Mouse (Mus musculus) neural tube, embryonic 13.5 days (tissue): ENCODE data around the gene Med9. TPM values are rescaled to one million over a fixed set of nuclear protein-coding genes. Genes with fewer than 3 reads are reported as not detected.

Experiments used
- ATAC-seq: fragments of 200-750 bp; cut with Nextera tagmentation; 2 replicates; pipeline ENCODE4 v1.8.0; 2017; ENCODE audit warnings: low read depth, mild to moderate bottlenecking, moderate TSS enrichment, moderate library complexity
- H3K27ac ChIP-seq: fragments of 300-500 bp; sonication (generic); replicated peaks from 2 replicates; pipeline ENCODE4 v1.5.1; 2015; ENCODE audit warnings: moderate library complexity, mild to moderate bottlenecking, inconsistent platforms
- H3K27me3 ChIP-seq: fragments of 300-500 bp; sonication (generic); 2 replicates; pipeline ENCODE4 v1.6.1; 2015; ENCODE audit warnings: mild to moderate bottlenecking, inconsistent platforms
- H3K36me3 ChIP-seq: fragments of 300-500 bp; sonication (generic); 2 replicates; pipeline ENCODE4 v1.6.1; 2015; ENCODE audit warnings: mild to moderate bottlenecking, inconsistent platforms
- H3K4me1 ChIP-seq: fragments of 300-500 bp; sonication (generic); replicated peaks from 2 replicates; pipeline ENCODE4 v1.6.1; 2015; ENCODE audit warnings: inconsistent platforms
- H3K4me2 ChIP-seq: fragments of 300-500 bp; sonication (generic); 2 replicates; pipeline ENCODE4 v1.6.1; 2015; ENCODE audit warnings: inconsistent platforms, mild to moderate bottlenecking, moderate library complexity
- H3K4me3 ChIP-seq: fragments of 300-500 bp; sonication (generic); 2 replicates; pipeline ENCODE4 v1.5.1; 2015; ENCODE audit warnings: mild to moderate bottlenecking, inconsistent platforms
- H3K9ac ChIP-seq: fragments of 300-500 bp; sonication (generic); 2 replicates; pipeline ENCODE4 v1.6.1; 2015; ENCODE audit warnings: moderate library complexity, mild to moderate bottlenecking, inconsistent platforms
- H3K9me3 ChIP-seq: fragments of 300-500 bp; sonication (generic); 2 replicates; pipeline ENCODE4 v1.6.1; 2016; ENCODE audit warnings: inconsistent platforms
- WGBS: fragments of 180-500 bp; shearing (Covaris S2); methylation state at CpG from one replicate; pipeline ENCODE4 v1.1.7; 2015; 5-methylcytosine and 5-hydroxymethylcytosine counted together
- polyA plus RNA-seq: library from polyadenylated mRNA; unstranded; fragments of >200 nt; fragmentation: Nextera tagmentation; extraction: Ambion mirVana; gene quantifications from 2 replicates; pipeline ENCODE4 v1.2.1, GENCODE M21; 2015

Gene Med9
- polyA plus RNA-seq, 1 experiment from 2014 or later: 36.2 TPM

DNA sequence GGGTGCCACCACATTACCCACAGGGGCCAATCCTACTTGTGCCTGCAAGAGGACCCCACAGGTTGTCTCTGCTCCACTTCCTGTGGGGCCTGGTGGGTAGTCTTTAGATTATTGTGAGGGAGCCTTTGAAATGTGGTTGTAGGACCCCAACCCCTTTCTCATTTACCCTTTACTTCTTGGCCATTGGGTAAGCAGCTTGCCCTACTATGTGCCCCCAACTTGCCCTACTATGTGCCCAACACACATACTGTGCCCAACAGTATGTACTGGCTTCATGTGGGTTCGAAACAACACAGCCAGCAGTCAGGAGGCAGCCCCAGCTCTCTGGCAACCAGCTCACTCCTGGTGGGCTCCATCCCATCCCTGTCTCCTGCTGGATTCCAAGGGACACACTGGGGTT lies 19.8 kb downstream of the Med9 start:
- WGBS: 86% methylated on average over 1 of the region's 1 CpGs
- H3K9ac ChIP-seq: no peak overlapping the region
- no peaks in the 10 kb centered on the region for H3K9me3 ChIP-seq
- H3K27me3 ChIP-seq: peaks cover 24% of the 10 kb centered on the region
- no peak overlapping the region for H3K4me3 ChIP-seq
- H3K4me1 ChIP-seq: peaks cover 33% of the 10 kb centered on the region
- no peak for ATAC-seq
- H3K36me3 ChIP-seq: no peaks in the 10 kb centered on the region
- H3K27ac ChIP-seq: no peak overlapping the region
- no peak overlapping the region for H3K4me2 ChIP-seq

DNA sequence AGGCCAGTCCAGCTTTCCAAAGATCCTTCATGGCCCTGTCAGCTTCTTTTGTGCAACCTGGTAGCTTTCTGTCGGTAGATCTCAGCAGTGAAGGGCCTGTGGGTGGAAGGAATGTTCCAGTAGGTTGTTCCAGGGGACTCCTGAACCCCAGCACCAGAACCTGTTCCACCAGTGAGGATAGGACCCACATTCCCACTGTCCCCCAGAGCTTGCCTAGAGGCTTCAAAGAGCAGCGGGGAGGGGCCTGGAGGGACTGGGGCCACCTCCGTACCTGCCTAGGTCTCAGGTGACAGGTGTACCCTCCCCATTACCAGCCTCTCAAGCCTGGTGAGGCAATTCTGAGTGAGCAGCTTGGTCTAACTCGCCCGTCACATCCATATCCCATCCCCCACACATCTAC lies 22.8 kb downstream of the Med9 start:
- peaks cover 7% of the 10 kb centered on the region; the same call in 1 of the 2 replicates for H3K4me1 ChIP-seq
- H3K4me3 ChIP-seq: no peak overlapping the region
- ATAC-seq: no peak
- H3K27ac ChIP-seq: no peak overlapping the region
- no peaks in the 10 kb centered on the region for H3K36me3 ChIP-seq
- no peaks in the 10 kb centered on the region for H3K27me3 ChIP-seq
- WGBS: 78% methylated on average over 5 of the region's 5 CpGs
- no peak overlapping the region for H3K4me2 ChIP-seq
- no peaks in the 10 kb centered on the region for H3K9me3 ChIP-seq
- no peak overlapping the region for H3K9ac ChIP-seq

DNA sequence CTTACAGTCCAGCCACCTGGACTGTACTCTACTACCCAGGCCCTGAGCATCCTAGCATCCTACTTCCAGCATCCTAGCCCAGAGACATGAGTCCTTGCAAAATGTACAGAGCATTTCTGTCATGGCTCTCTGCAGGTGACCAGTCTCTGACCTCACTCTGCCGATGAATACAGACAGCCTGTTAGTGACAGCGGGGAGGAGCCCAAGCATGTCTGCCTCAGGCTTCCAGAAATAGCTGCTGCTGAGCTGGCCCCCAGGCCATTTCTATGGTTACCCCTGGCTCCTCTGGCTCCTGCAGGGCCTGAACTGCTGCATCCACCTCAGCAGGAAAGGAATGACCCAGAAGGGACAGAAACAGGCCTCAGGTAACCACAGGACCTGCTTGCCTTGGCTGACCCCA lies 23.7 kb downstream of the Med9 start:
- Histone ChIP-seq H3K9ac (no peak overlapping the region), H3K27ac (no peak overlapping the region), H3K4me3 (no peak overlapping the region), H3K36me3 (no peaks in the 10 kb centered on the region), H3K27me3 (no peaks in the 10 kb centered on the region), H3K4me2 (no peak overlapping the region), H3K9me3 (no peaks in the 10 kb centered on the region), H3K4me1 (no peaks in the 10 kb centered on the region; the same call in 1 of the 2 replicates)
- WGBS: 37% methylated on average over 2 of the region's 2 CpGs
- no peak for ATAC-seq

DNA sequence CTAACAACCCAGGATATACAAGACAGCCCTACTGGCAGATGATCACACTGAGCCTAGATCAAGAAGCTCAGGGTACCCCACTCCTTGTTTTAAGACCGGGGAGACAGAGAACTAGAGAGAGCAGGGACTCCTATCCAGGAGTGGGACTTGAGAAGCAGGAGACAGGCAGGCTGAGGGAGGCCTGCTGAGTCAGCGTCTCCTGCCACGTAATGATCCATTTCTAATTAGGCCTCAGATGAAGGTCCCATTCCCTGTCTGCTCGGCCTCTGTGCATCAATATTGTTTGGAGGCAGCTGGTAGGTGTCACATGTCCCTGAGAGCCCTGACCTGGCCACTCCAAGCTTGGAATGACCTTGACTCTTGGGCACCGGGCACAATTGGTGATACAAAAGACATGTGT lies 25.4 kb downstream of the Med9 start:
- Histone ChIP-seq H3K9ac (no peak overlapping the region), H3K4me3 (no peak overlapping the region), H3K4me2 (no peak overlapping the region), H3K27ac (no peak overlapping the region), H3K27me3 (no peaks in the 10 kb centered on the region), H3K36me3 (no peaks in the 10 kb centered on the region), H3K4me1 (no peaks in the 10 kb centered on the region; the same call in 1 of the 2 replicates), H3K9me3 (no peaks in the 10 kb centered on the region)
- 76% methylated on average over 5 of the region's 5 CpGs for WGBS
- no peak for ATAC-seq

GRCm38 (mm10) chr11:59975241-59975640 lies 27.2 kb downstream of the Med9 start:
- Histone ChIP-seq H3K4me3 (no peak overlapping the region), H3K4me1 (no peaks in the 10 kb centered on the region; the same call in 1 of the 2 replicates), H3K9me3 (no peaks in the 10 kb centered on the region), H3K9ac (no peak overlapping the region), H3K27ac (no peak overlapping the region), H3K27me3 (no peaks in the 10 kb centered on the region), H3K36me3 (no peaks in the 10 kb centered on the region), H3K4me2 (no peak overlapping the region)
- 24% methylated on average over 10 of the region's 10 CpGs for WGBS
- ATAC-seq: no peak

DNA sequence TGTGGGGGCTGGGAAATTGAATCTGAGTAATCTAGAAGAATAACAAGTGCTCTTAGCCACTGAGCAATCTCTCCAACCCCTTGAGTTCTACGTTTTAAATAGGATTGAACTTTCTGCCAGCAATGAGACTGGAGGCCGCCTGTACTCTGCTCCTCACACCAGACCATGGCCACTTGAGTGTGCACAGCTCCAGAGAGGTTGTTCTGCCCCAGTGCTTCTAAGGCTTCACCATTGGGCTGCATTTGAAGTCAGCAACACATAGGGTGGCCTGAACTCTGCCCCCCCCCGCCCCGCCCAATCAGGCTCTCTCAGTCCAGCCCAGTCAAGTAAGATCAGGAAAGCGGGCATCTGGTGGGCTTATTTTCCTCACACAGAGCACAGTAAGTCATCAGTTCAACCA lies 29.8 kb downstream of the Med9 start:
- no peak overlapping the region for H3K9ac ChIP-seq
- WGBS: 78% methylated on average over 5 of the region's 5 CpGs
- H3K27ac ChIP-seq: no peak overlapping the region
- H3K36me3 ChIP-seq: no peaks in the 10 kb centered on the region
- ATAC-seq: no peak
- H3K9me3 ChIP-seq: no peaks in the 10 kb centered on the region
- no peak overlapping the region for H3K4me3 ChIP-seq
- no peaks in the 10 kb centered on the region; the same call in 1 of the 2 replicates for H3K4me1 ChIP-seq
- no peak overlapping the region for H3K4me2 ChIP-seq
- H3K27me3 ChIP-seq: no peaks in the 10 kb centered on the region

DNA sequence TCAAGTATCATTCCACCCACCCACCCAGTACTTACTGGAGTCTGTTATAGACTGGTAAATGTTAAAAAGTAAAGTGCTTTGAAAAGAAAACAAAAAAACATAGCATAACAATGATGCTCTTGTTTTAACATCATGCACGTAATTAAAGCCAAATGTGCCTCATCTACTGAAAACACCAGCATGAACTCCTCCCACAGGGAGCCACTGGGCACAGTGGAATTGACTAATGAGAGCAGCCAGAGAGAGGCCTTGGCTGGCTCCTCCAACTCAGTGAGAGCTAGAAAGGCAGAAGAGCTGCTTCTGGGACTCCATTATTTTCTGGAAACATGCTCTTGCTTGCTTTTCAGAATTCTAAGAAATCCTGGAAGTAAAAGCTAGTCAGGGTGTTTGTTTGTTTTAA lies 41.4 kb downstream of the Med9 start:
- Histone ChIP-seq H3K27me3 (no peaks in the 10 kb centered on the region), H3K9me3 (no peaks in the 10 kb centered on the region), H3K27ac (no peak overlapping the region), H3K4me2 (no peak overlapping the region), H3K9ac (no peak overlapping the region), H3K36me3 (no peaks in the 10 kb centered on the region), H3K4me1 (no peaks in the 10 kb centered on the region), H3K4me3 (no peak overlapping the region)
- ATAC-seq: no peak
- WGBS: 78% methylated on average over 1 of the region's 1 CpGs

DNA sequence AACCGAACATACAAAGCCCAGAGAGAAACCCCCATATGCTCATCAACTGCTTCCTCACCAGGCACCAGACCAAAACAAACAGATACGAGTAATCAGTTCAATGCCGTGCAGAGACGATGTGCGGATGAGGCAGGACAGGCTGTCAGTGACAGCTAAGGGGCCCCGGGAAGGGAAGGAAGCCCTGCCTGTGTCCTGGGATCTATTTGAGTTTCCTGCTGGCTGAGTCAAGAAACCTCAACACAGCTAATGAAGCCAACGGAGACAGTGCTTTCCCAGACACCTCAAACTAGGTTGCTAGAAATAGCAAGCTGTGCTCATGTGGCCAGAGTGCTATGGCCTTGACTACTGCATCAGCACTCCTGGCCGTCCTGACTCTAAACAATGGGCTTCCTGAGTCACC lies 43.4 kb downstream of the Med9 start:
- ATAC-seq: no peak
- Histone ChIP-seq H3K27ac (no peak overlapping the region), H3K36me3 (no peaks in the 10 kb centered on the region), H3K4me3 (no peak overlapping the region), H3K4me2 (no peak overlapping the region), H3K4me1 (no peaks in the 10 kb centered on the region), H3K9ac (no peak overlapping the region), H3K9me3 (no peaks in the 10 kb centered on the region), H3K27me3 (no peaks in the 10 kb centered on the region)
- WGBS: 77% methylated on average over 8 of the region's 8 CpGs

DNA sequence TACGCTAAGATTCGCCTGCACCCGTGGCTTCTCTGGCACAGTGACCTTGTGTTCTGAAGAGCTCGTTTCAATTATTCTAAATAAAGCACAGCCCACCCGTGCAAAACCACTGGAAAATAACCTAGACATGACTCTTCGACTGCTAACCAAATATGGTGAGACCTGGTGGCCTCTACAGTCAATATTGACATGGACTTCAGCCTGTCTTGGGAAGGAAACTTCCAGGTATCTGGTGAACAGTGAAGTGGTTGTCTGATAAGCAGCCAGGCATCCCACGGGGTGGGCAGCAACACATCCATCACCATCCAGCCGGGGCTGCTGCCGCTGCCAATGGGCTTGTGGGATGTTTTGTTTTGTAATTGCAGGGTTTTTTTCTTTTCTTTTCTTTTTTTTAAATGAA lies 46.3 kb downstream of the Med9 start:
- no peak for ATAC-seq
- WGBS: 71% methylated on average over 9 of the region's 9 CpGs
- no peak overlapping the region for H3K4me3 ChIP-seq
- H3K27me3 ChIP-seq: no peaks in the 10 kb centered on the region
- H3K27ac ChIP-seq: no peak overlapping the region
- no peak overlapping the region for H3K4me2 ChIP-seq
- H3K4me1 ChIP-seq: no peaks in the 10 kb centered on the region
- no peaks in the 10 kb centered on the region for H3K36me3 ChIP-seq
- no peaks in the 10 kb centered on the region for H3K9me3 ChIP-seq
- H3K9ac ChIP-seq: no peak overlapping the region

- Histone ChIP-seq H3K36me3 (no peaks in the 10 kb centered on the region), H3K27me3 (no peaks in the 10 kb centered on the region), H3K9me3 (no peaks in the 10 kb centered on the region), H3K27ac (no peak overlapping the region), H3K4me3 (no peak overlapping the region), H3K9ac (no peak overlapping the region), H3K4me1 (no peaks in the 10 kb centered on the region), H3K4me2 (no peak overlapping the region)
- WGBS: 80% methylated on average over 5 of the region's 5 CpGs
- no peak for ATAC-seq
Measured at GRCm38 (mm10) chr11:60001231-60001980, 53.4 kb downstream of the Med9 start.

DNA sequence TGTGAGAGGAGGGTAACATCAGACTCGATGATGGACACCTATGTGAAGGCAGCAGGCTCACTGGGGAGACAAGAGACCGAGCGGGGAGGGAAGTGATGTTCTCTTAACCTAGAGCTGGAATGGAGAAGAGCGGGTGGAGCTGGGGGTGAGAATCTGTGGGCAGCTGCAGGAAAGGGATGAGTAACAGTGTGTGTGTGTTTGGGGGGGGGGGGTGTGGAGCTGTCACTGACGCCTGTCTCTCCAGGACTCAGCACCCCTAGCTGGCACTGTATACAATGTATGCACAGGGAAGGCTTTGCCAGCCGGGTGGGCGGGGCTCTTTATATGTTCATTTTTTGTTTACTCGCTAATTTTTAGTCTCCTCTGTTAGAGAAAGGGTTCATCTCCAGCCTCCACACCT lies 55.8 kb downstream of the Med9 start:
- no peak overlapping the region for H3K27ac ChIP-seq
- no peak overlapping the region for H3K9ac ChIP-seq
- ATAC-seq: no peak
- no peak overlapping the region for H3K4me3 ChIP-seq
- 89% methylated on average over 7 of the region's 8 CpGs for WGBS
- H3K4me1 ChIP-seq: peaks cover 2% of the 10 kb centered on the region
- no peak overlapping the region for H3K4me2 ChIP-seq
- no peaks in the 10 kb centered on the region for H3K27me3 ChIP-seq
- no peaks in the 10 kb centered on the region for H3K36me3 ChIP-seq
- H3K9me3 ChIP-seq: no peaks in the 10 kb centered on the region

GRCm38 (mm10) chr11:60004716-60005115 lies 56.7 kb downstream of the Med9 start:
- ATAC-seq: no peak
- Histone ChIP-seq H3K9ac (no peak overlapping the region), H3K36me3 (no peaks in the 10 kb centered on the region), H3K4me1 (peaks cover 11% of the 10 kb centered on the region), H3K4me2 (no peak overlapping the region), H3K27ac (no peak overlapping the region), H3K4me3 (no peak overlapping the region), H3K9me3 (no peaks in the 10 kb centered on the region), H3K27me3 (no peaks in the 10 kb centered on the region)
- WGBS: 73% methylated on average over 6 of the region's 6 CpGs

DNA sequence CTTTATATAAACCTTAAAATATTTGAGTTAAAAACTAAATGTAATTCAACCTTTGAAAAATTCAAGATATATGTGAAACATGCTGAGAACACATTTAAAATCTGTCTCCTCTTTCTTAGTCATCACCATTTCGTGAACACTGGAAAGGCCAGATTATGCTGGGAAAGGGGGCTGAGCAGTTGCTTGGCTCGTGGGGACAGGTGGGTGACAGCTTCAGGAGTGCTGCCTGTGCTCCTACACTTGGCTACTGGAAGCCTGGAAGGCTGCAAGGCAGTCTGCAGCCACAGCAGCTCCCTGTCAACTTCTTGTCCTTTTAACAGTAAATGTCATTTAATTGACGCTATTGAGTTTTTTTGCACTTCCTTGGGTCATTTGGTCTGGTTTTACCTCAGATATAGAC lies 57.9 kb downstream of the Med9 start:
- Histone ChIP-seq H3K4me1 (peaks cover 20% of the 10 kb centered on the region), H3K9me3 (no peaks in the 10 kb centered on the region), H3K27me3 (no peaks in the 10 kb centered on the region), H3K4me2 (no peak overlapping the region), H3K4me3 (no peak overlapping the region), H3K36me3 (no peaks in the 10 kb centered on the region), H3K27ac (no peak overlapping the region), H3K9ac (no peak overlapping the region)
- ATAC-seq: no peak
- WGBS: 78% methylated on average over 3 of the region's 3 CpGs
